Mouse (Mus musculus) activated CD4-positive, CD25-positive, alpha-beta regulatory T cell (primary cell): Measurements from ENCODE around the gene Cdc42ep3. TPM values are rescaled to one million over a fixed set of nuclear protein-coding genes. Genes with fewer than 3 reads are reported as not detected.

Experiments
- polyA plus RNA-seq, 2 experiments: library from polyadenylated mRNA; unstranded; fragments of 100-300 nt; shearing (Covaris generic); gene quantifications; one replicate each; pipeline ENCODE4 v1.2.1; 2017

Gene Cdc42ep3
- polyA plus RNA-seq: 10 to 100 TPM; 27.6 to 90.7 TPM

DNA sequence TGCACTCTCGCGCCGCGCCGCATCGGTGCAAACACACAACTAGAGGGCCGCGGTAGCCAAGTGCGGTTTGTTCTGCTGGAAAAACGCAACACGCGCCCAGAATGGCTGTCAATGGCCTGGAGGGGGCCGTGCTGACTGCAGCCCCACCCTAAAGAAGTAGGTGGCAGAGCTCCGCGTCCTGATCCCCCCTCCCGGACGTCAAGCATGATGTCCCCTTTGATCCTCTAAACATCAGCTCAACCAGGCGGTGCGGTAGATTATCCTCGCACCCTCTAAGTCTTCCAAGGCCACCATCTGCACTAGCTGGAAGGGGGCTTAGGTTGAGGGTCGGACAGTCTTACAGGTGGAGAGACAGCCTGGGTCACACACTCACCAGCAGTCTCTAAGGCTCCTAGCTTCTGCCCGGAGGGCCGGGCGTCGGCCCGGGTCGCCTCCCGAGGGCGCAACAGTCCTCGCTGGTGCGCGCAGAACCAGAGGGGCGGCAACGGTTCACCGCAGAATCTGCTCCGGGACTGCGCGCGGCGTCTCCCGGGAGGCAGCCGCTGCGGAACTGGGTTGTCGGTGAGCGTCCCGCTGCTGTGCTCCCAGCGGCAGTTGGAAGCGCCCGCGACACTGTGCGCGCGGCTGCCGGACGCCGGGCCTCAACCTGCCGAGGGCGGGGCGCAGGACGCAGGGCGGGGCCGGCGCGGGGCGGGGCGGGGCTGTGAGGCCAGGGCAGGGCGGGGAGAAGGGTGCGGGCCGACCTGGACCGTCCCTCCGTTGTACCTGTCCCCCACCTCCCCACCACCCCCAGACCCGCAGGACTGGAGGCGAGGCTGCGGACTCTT lies at the start of gene Cdc42ep3:
Gene Cdc42ep3, minus strand, starts transcription at position 648 of the 827 bp plus-strand sequence.

